Mouse (Mus musculus) C2C12 (cell line): ENCODE results near the gene Pcp2. TPM values are rescaled to one million over a fixed set of nuclear protein-coding genes. Genes with fewer than 3 reads are reported as not detected.
A peak's percentile ranks its signal among the peaks of the same experiment; 100 is the strongest.

Experiments used
- H3K27me3 ChIP-seq: one replicate; pipeline ENCODE4 v1.6.1; 2011; ENCODE audit not compliant: control insufficient read depth, insufficient read depth, insufficient read length
- H3K36me3 ChIP-seq: one replicate; pipeline ENCODE4 v1.6.1; 2011; ENCODE audit not compliant: control insufficient read depth, insufficient read depth
- H3K4me3 ChIP-seq: one replicate; pipeline ENCODE4 v1.5.1; 2011; ENCODE audit warnings: mild to moderate bottlenecking, control low read depth; ENCODE audit not compliant: poor library complexity, insufficient read depth, severe bottlenecking
- H3K79me2 ChIP-seq: one replicate; pipeline ENCODE4 v1.6.1; 2011; ENCODE audit not compliant: control insufficient read depth, insufficient read depth
- H3K79me3 ChIP-seq: one replicate; pipeline ENCODE4 v1.6.1; 2011; ENCODE audit warnings: low read depth, control low read depth
- H3ac ChIP-seq: one replicate; pipeline ENCODE3; 2011; ENCODE audit warnings: low read depth; ENCODE audit not compliant: control insufficient read depth, insufficient read length
- CEBPB ChIP-seq: IDR thresholded peaks from one replicate; pipeline ENCODE4 v1.6.1; 2011; ENCODE audit warnings: low read depth, mild to moderate bottlenecking, control low read depth, moderate library complexity
- CTCF ChIP-seq: IDR thresholded peaks from one replicate; pipeline ENCODE4 v1.5.1; 2011; ENCODE audit not compliant: control insufficient read depth, insufficient read depth, insufficient read length
- FOSL1 ChIP-seq: IDR thresholded peaks from one replicate; pipeline ENCODE4 v1.8.0; 2011; ENCODE audit warnings: mild to moderate bottlenecking, low read length; ENCODE audit not compliant: poor library complexity, insufficient read depth, severe bottlenecking
- MAX ChIP-seq: IDR thresholded peaks from one replicate; pipeline ENCODE4 v1.6.1; 2011; ENCODE audit warnings: mild to moderate bottlenecking, control low read depth
- MYOD1 ChIP-seq: IDR thresholded peaks from one replicate; pipeline ENCODE4 v1.6.1; 2011; ENCODE audit warnings: low read depth; ENCODE audit not compliant: control insufficient read depth, insufficient read length
- MYOG ChIP-seq: IDR thresholded peaks from one replicate; pipeline ENCODE4 v1.6.1; 2011; ENCODE audit not compliant: control insufficient read depth, insufficient read length; ENCODE audit errors: extremely low read depth
- USF1 ChIP-seq: IDR thresholded peaks from one replicate; pipeline ENCODE4 v1.6.1; 2011; ENCODE audit warnings: low read depth, mild to moderate bottlenecking, control low read depth, moderate library complexity
- long read RNA-seq, 2 experiments: library from polyadenylated mRNA; unstranded; transcript quantifications; one replicate each; pipeline ENCODE4 v2.0.0; 2019 to 2020
- polyA plus RNA-seq: library from polyadenylated mRNA; unstranded; fragments of >200 nt; fragmentation: generic; extraction: Trizol; gene quantifications from one replicate; pipeline ENCODE4 v1.2.1, GENCODE M21; 2012; ENCODE audit warnings: missing spikeins

Pcp2 gene
- 0.70 TPM for polyA plus RNA-seq
- long read RNA-seq, experiment 1: 0 reads
- long read RNA-seq, experiment 2: 0 reads

GRCm38 (mm10) chr8:3625445-3625844 lies at the start of gene Pcp2:
TSS of gene Pcp2 (minus strand) at chr8:3625545.
- Histone ChIP-seq H3K79me3 (peaks cover 6% of the 10 kb centered on the region), H3ac (no peak within 1 kb of the TSS), H3K79me2 (peaks cover 7% of the 10 kb centered on the region), H3K36me3 (no peaks in the 10 kb centered on the region), H3K27me3 (no peaks in the 10 kb centered on the region), H3K4me3 (no peak within 1 kb of the TSS)
- TF ChIP-seq CEBPB: no peak

GRCm38 (mm10) chr8:3674671-3675070 lies 49.3 kb upstream of the Pcp2 start:
- Histone ChIP-seq H3K27me3 (no peaks in the 10 kb centered on the region), H3K79me2 (peaks cover 34% of the 10 kb centered on the region), H3K79me3 (peaks cover 26% of the 10 kb centered on the region), H3ac (no peak overlapping the region), H3K4me3 (no peak overlapping the region), H3K36me3 (peaks cover 12% of the 10 kb centered on the region)
- TF ChIP-seq CTCF (no peak), MAX (no peak), MYOD1 (no peak), USF1 (no peak), CEBPB (no peak), FOSL1 (no peak), MYOG (no peak)

- Histone ChIP-seq H3K79me3 (peaks cover 6% of the 10 kb centered on the region), H3K79me2 (peaks cover 7% of the 10 kb centered on the region), H3ac (peak within 1 kb of the TSS; percentile 61), H3K27me3 (peaks cover 11% of the 10 kb centered on the region), H3K36me3 (no peaks in the 10 kb centered on the region), H3K4me3 (no peak within 1 kb of the TSS)
- TF ChIP-seq CTCF: peak; percentile 90
- no peak for TF ChIP-seq FOSL1
These were observed 46.7 kb upstream of the Pcp2 start, which contains the start of gene Fcor for GRCm38 (mm10) chr8:3671980-3672491. TSS of gene Fcor (minus strand) at chr8:3672362.

- TF ChIP-seq USF1: no peak
- TF ChIP-seq MAX: no peak
- TF ChIP-seq CEBPB: no peak
- TF ChIP-seq FOSL1: no peak
- no peak for TF ChIP-seq MYOG
- no peak for TF ChIP-seq MYOD1
- no peaks in the 10 kb centered on the region for H3K36me3 ChIP-seq
- no peaks in the 10 kb centered on the region for H3K79me3 ChIP-seq
- H3K4me3 ChIP-seq: no peak overlapping the region
- peaks cover 27% of the 10 kb centered on the region for H3K27me3 ChIP-seq
- no peak overlapping the region for H3ac ChIP-seq
- H3K79me2 ChIP-seq: no peaks in the 10 kb centered on the region
These were observed 45.0 kb upstream of the Pcp2 start for GRCm38 (mm10) chr8:3670388-3670787.

- Histone ChIP-seq H3K79me3 (no peaks in the 10 kb centered on the region), H3K27me3 (peaks cover 36% of the 10 kb centered on the region), H3K36me3 (no peaks in the 10 kb centered on the region), H3K79me2 (no peaks in the 10 kb centered on the region), H3ac (no peak within 1 kb of the TSS), H3K4me3 (no peak within 1 kb of the TSS)
- no peak for TF ChIP-seq USF1
- TF ChIP-seq CEBPB: no peak
- no peak for TF ChIP-seq MAX
- TF ChIP-seq MYOG: no peak
- TF ChIP-seq CTCF: no peak
- no peak for TF ChIP-seq MYOD1
- TF ChIP-seq FOSL1: no peak
These were observed 40.2 kb upstream of the Pcp2 start, which contains the start of gene Mcemp1 for GRCm38 (mm10) chr8:3665507-3665906. TSS of gene Mcemp1 (plus strand) at chr8:3665754.

GRCm38 (mm10) chr8:3664405-3664804 lies 39.1 kb upstream of the Pcp2 start:
- no peak overlapping the region for H3K4me3 ChIP-seq
- TF ChIP-seq MAX (no peak), MYOD1 (no peak), CEBPB (no peak), MYOG (no peak), USF1 (no peak), FOSL1 (no peak), CTCF (no peak)

More at GRCm38 (mm10) chr8:3664405-3664804, 39.1 kb upstream of the Pcp2 start:
- no peaks in the 10 kb centered on the region for H3K36me3 ChIP-seq
- H3K79me3 ChIP-seq: no peaks in the 10 kb centered on the region
- peaks cover 36% of the 10 kb centered on the region for H3K27me3 ChIP-seq
- H3K79me2 ChIP-seq: no peaks in the 10 kb centered on the region
- no peak overlapping the region for H3ac ChIP-seq
